In the genomic region with DNA sequence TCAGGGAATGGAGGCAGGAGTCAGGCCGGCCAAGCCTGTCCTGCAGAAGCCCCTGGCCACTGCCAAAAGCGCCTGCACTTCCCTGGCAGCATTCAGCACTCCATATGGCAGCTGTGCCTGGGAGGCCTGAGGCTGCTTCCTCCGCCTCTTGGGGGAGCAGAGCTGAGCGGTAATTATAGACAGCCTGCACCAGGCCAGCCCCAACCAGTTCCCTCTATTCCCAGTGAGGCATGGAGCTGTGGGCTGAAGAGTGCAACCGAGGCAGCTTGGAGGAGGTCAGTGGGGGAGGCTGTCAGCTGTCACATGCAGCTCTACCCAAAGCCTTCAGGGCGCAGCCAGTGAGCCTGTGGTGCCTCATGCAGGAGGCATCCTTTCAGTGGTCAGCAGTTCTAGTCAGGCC, we compare ENCODE assay signal across 10 mouse cellular contexts. TPM values are rescaled to one million over a fixed set of nuclear protein-coding genes. Genes with fewer than 3 reads are reported as not detected.
A peak's percentile ranks its signal among the peaks of the same experiment; 100 is the strongest.
DNase-seq lines count a peak whose midpoint lies in the region; ATAC-seq lines count a peak whose summit lies in the region.
"Had no signal": no experiment of that assay in that cellular context is flagged by ENCODE, and none has a peak within 500 bp of the region (broad histone marks: within the 10 kb centered on the region; RNA-seq: fewer than 3 reads in every experiment).

No protein-coding gene starts in this region.

- H3K4me2 ChIP-seq in hindbrain, embryonic 13.5 days, result no peak overlapping the region
- H3K4me2 ChIP-seq in neural tube, embryonic 12.5 days (replicated peaks), result 0 out of 2 replicates have a peak overlapping the region, but pooled peaks have one; percentile 4

- DNase-seq in layer of hippocampus, adult 18-20 months (ENCODE audit: low spot score in 2 of 2), result peak; percentile 85 to 88
- DNase-seq in layer of hippocampus, postnatal 25 days (ENCODE audit: extremely low spot score in 1 of 2, low spot score in 1 of 2), result no peak
- DNase-seq in cerebellum, adult 9-10 months, result peak; percentile 96
- no peak for DNase-seq in liver
- DNase-seq in thymus, postnatal 14 days, result no peak
- DNase-seq in thymus, postnatal 25 days, result no peak

- no peaks in the 10 kb centered on the region for H3K27me3 ChIP-seq in hindbrain, embryonic 13.5 days
- H3K27me3 ChIP-seq in neural tube, embryonic 12.5 days (replicated peaks), result no peaks in the 10 kb centered on the region

- H3K4me1 ChIP-seq in hindbrain, embryonic 13.5 days (replicated peaks), result peaks cover 68% of the 10 kb centered on the region
- peaks cover 38% of the 10 kb centered on the region for H3K4me1 ChIP-seq in neural tube, embryonic 12.5 days

- no peak overlapping the region for H3K4me3 ChIP-seq in hindbrain, embryonic 13.5 days
- H3K4me3 ChIP-seq in neural tube, embryonic 12.5 days, result no peak overlapping the region

- ATAC-seq in hindbrain, embryonic 13.5 days (ENCODE audit: low FRiP score), result peak; percentile 53
- ATAC-seq in neural tube, embryonic 12.5 days (ENCODE audit: low FRiP score, low read depth), result peak; percentile 69

- H3K9me3 ChIP-seq in hindbrain, embryonic 13.5 days, result no peaks in the 10 kb centered on the region
- H3K9me3 ChIP-seq in neural tube, embryonic 12.5 days, result no peaks in the 10 kb centered on the region

- H3K36me3 ChIP-seq in hindbrain, embryonic 13.5 days, result peaks cover 43% of the 10 kb centered on the region
- H3K36me3 ChIP-seq in neural tube, embryonic 12.5 days, result peaks cover 36% of the 10 kb centered on the region

- H3K9ac ChIP-seq in hindbrain, embryonic 13.5 days, result peak overlapping the region; percentile 59
- no peak overlapping the region for H3K9ac ChIP-seq in neural tube, embryonic 12.5 days

- 64% methylated on average over 6 of the region's 6 CpGs for WGBS in hindbrain, embryonic 13.5 days
- 77% methylated on average over 6 of the region's 6 CpGs for WGBS in neural tube, embryonic 12.5 days

- peak overlapping the region; percentile 79 for H3K27ac ChIP-seq in hindbrain, embryonic 13.5 days
- no peak overlapping the region; the same call in 1 of the 2 replicates for H3K27ac ChIP-seq in neural tube, embryonic 12.5 days

RNA-seq across cellular contexts. Expression of a gene that starts 5.5 kb away (rescaled TPM):
- total RNA-seq in layer of hippocampus, adult 18-20 months (2021), result 100 to 1,000 TPM; 293 to 307 TPM
- 100 to 1,000 TPM; 282 to 301 TPM for total RNA-seq in layer of hippocampus, postnatal 25 days (2021)
- polyA plus RNA-seq in hindbrain, embryonic 13.5 days (2015; fragmentation: Nextera tagmentation; extraction: Ambion mirVana), result 212 and 237 TPM in 2 replicates
- 186 and 216 TPM in 2 replicates for polyA plus RNA-seq in neural tube, embryonic 12.5 days (2016; fragmentation: Nextera tagmentation; extraction: Ambion mirVana)

RNA-seq across cellular contexts. Expression of a gene that starts 15.9 kb away (rescaled TPM):
- 10 to 100 TPM; 34.2 to 34.3 TPM for total RNA-seq in layer of hippocampus, adult 18-20 months (2021)
- 10 to 100 TPM; 32.3 to 37.8 TPM for total RNA-seq in layer of hippocampus, postnatal 25 days (2021)
- polyA plus RNA-seq in hindbrain, embryonic 13.5 days (2015; fragmentation: Nextera tagmentation; extraction: Ambion mirVana), result 37.3 and 42.2 TPM in 2 replicates
- polyA plus RNA-seq in neural tube, embryonic 12.5 days (2016; fragmentation: Nextera tagmentation; extraction: Ambion mirVana), result 29.6 and 32.9 TPM in 2 replicates

RNA-seq across cellular contexts. Expression of a gene that starts 25.9 kb away (rescaled TPM):
- total RNA-seq in layer of hippocampus, adult 18-20 months (2021), result 100 to 1,000 TPM; 277 to 290 TPM
- 100 to 1,000 TPM; 294 to 322 TPM for total RNA-seq in layer of hippocampus, postnatal 25 days (2021)
- 0.96 and 1.1 TPM in 2 replicates for polyA plus RNA-seq in hindbrain, embryonic 13.5 days (2015; fragmentation: Nextera tagmentation; extraction: Ambion mirVana)
- 1.2 and 1.8 TPM in 2 replicates for polyA plus RNA-seq in neural tube, embryonic 12.5 days (2016; fragmentation: Nextera tagmentation; extraction: Ambion mirVana)
- total RNA-seq: neutrophil, adult 5-6 weeks had no signal

RNA-seq across cellular contexts. Expression of a gene that starts 42.1 kb away (rescaled TPM):
- total RNA-seq in layer of hippocampus, adult 18-20 months (2021), result under 1 TPM; 0.41 to 0.89 TPM
- total RNA-seq in layer of hippocampus, postnatal 25 days (2021), result under 1 TPM; 0.44 to 0.66 TPM
- polyA plus RNA-seq in hindbrain, embryonic 13.5 days (2015; fragmentation: Nextera tagmentation; extraction: Ambion mirVana), result 0.09 TPM in 2 replicates
- polyA plus RNA-seq in neural tube, embryonic 12.5 days (2016; fragmentation: Nextera tagmentation; extraction: Ambion mirVana), result 0.05 TPM in 1 of 2 replicates, not detected in the other
- polyA plus RNA-seq: heart, embryonic 16.5 days had no signal

RNA-seq across cellular contexts. Expression of a gene that starts 56.0 kb away (rescaled TPM):
- total RNA-seq in layer of hippocampus, adult 18-20 months (2021), result 10 to 100 TPM; 19.6 to 20.7 TPM
- 10 to 100 TPM; 15.9 to 23.2 TPM for total RNA-seq in layer of hippocampus, postnatal 25 days (2021)
- polyA plus RNA-seq in hindbrain, embryonic 13.5 days (2015; fragmentation: Nextera tagmentation; extraction: Ambion mirVana), result 8.2 and 8.4 TPM in 2 replicates
- polyA plus RNA-seq in neural tube, embryonic 12.5 days (2016; fragmentation: Nextera tagmentation; extraction: Ambion mirVana), result 10.1 and 10.7 TPM in 2 replicates

Comparison
In these comparisons a context has a peak if more than half of its experiments do, and no peak if none do; other contexts are left out.
1. DNase-seq: peak in layer of hippocampus, adult 18-20 months (2 of 2) and cerebellum, adult 9-10 months (single experiment); none in layer of hippocampus, postnatal 25 days (0 of 2), liver (single experiment), thymus, postnatal 14 days (single experiment) and thymus, postnatal 25 days (single experiment).